Mouse (Mus musculus): ENCODE results near the gene Fam213b. TPM values are rescaled to one million over a fixed set of nuclear protein-coding genes. Genes with fewer than 3 reads are reported as not detected.
A peak's percentile ranks its signal among the peaks of the same experiment; 100 is the strongest.

Gene Fam213b
- polyA plus RNA-seq, 1 experiment: 38.2 TPM

DNA sequence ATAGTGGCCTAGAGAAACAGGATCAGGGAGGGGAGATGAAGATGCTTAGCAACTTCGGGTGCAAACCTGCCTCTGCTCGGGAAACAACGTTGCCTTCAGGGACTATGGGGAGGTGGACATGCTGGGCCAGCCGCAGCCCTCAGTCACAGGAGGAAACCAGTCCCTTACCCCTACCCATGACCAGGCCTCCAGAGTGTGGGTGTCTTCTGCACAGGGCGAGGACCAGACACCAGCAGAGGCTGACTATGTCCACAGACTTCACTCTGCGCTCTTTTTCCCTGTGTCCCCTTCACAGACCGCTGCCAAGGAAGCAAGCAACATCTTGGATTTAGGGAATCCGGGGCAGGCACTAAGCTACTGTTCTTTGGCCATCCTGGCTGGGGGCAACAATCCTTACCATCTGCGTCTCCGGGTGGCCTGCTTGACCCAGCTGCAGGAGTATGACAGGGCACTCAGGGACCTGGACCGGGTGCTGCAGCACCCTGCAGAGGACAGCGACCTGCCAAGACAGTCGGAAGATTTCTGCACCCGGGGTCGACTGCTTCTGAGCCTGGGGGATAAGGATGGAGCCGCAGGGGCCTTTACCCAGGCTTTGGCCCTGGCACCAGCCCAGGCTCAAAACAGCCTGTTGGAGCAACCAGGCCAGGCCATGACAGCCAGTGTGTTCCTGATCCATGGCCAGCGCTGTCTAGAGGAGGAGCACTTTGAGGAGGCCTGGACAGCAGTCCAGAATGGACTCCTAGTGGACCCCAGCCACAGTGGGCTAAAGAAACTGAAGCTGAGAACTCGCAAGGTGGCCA is 33.8 kb downstream of the Fam213b start:
- TF ChIP-seq CTCF (IDR thresholded peaks at IDR 0.05; ENCODE audit: low read depth, low read length) (no peak), POLR2A (IDR thresholded peaks at IDR 0.05; ENCODE audit: borderline replicate concordance, low read depth, low read length) (no peak)
- Histone ChIP-seq H3K4me1 (ENCODE audit: control insufficient read depth, insufficient read depth, low read length) (peaks cover 6% of the 10 kb centered on the region), H3K27ac (ENCODE audit: insufficient read depth, low read depth, low read length) (no peak overlapping the region), H3K4me3 (ENCODE audit: insufficient read depth, low read length) (no peak overlapping the region)

DNA sequence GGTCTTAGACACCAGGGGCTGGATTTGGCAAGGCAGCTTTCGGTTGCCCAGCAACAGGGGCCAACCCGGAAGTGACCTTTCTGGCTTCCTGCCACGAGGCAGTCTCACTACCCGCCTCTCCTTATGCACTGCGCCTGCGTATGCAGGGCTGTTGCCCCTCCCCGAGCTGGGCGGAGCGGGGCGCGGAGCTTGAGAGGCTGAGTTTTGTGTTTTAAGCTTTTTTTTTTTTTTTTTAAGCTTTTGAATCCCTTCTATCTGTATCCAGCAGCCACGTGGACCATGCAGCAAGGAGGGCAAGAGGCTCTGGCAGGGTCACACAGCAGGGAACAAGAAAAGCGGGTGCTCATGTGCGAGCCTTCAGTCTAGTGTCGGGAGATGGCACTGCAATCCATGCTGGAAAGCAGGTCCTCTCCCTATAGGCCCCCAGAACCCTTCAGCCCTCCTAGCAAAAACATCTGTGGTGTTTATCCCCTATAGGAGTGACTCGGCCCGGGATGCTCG is 34.6 kb downstream of the Fam213b start:
- Histone ChIP-seq H3K27ac (ENCODE audit: insufficient read depth, low read depth, low read length) (no peak overlapping the region), H3K4me3 (ENCODE audit: insufficient read depth, low read length) (peak overlapping the region; percentile 41), H3K4me1 (ENCODE audit: control insufficient read depth, insufficient read depth, low read length) (peaks cover 6% of the 10 kb centered on the region)
- no peak for TF ChIP-seq POLR2A (IDR thresholded peaks at IDR 0.05; ENCODE audit: borderline replicate concordance, low read depth, low read length)
- no peak for TF ChIP-seq CTCF (IDR thresholded peaks at IDR 0.05; ENCODE audit: low read depth, low read length)

DNA sequence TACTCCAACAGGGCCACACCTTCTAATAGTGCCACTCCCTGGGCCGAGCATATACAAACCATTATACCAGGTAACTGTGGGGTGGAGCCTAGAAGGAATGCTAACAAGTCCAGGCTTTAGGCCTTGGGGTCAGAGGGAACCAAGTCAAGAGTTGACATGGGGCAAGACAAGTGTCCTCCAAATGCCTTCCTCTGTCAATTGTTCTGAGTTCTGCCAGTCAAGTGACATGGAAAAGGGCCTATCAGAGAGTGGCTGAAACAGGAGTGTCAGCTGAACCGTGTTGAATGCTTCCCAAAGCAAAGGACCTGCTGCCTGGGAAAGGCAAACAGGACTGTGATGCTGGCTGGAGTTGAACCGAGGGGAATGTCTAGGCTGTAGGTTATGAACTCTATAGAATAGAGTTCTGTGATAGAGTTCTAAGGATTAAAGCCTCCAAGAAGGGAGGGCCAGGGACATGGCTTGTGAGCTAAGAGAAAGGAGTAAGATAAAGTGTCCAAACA is 35.4 kb downstream of the Fam213b start:
- no peak for TF ChIP-seq POLR2A (IDR thresholded peaks at IDR 0.05; ENCODE audit: borderline replicate concordance, low read depth, low read length)
- no peak for TF ChIP-seq CTCF (IDR thresholded peaks at IDR 0.05; ENCODE audit: low read depth, low read length)
- Histone ChIP-seq H3K4me3 (ENCODE audit: insufficient read depth, low read length) (no peak overlapping the region), H3K27ac (ENCODE audit: insufficient read depth, low read depth, low read length) (no peak overlapping the region), H3K4me1 (ENCODE audit: control insufficient read depth, insufficient read depth, low read length) (peaks cover 6% of the 10 kb centered on the region)

DNA sequence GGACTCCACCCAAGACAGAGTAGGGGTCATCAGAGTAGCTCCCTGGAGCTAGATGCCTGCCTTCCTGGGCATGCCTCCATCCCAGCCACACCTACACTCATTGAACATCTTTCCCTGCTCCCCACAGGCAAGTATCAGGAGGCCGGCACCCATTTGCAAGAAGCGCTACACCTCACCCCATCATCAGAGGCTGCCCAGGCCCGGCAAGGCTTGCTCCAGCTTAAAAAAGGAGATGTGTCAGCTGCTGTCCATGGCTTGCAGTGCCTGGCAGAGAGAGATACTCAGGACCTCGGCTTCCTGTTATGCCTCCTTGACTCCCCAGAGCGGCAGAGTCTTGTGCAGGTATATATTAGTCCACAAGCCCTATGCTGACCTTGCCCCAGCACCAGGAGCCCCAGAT is 37.0 kb downstream of the Fam213b start:
- TF ChIP-seq CTCF (IDR thresholded peaks at IDR 0.05; ENCODE audit: low read depth, low read length) (no peak), POLR2A (IDR thresholded peaks at IDR 0.05; ENCODE audit: borderline replicate concordance, low read depth, low read length) (no peak)

DNA sequence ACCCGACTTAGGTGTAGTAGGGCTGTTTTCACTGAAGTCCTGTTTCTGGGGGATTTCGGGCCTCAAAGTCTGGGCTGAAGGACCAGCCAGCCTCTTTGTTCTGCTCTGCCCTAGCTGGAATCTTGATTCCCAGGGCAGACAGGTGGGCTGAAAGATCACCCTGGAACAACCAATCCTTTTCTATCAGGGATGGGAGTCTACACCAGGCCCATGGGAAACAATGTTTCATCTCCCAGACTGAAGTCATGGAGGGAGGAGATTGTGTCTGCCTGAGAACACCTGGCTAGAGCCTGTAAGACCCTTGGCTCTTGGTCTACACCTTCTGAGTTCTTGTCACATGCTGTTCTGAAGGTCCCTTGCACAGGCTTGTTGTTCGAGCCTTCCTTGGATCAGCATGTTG is 40.3 kb downstream of the Fam213b start:
- Histone ChIP-seq H3K4me3 (ENCODE audit: insufficient read depth, low read length) (no peak overlapping the region), H3K4me1 (ENCODE audit: control insufficient read depth, insufficient read depth, low read length) (no peaks in the 10 kb centered on the region), H3K27ac (ENCODE audit: insufficient read depth, low read depth, low read length) (no peak overlapping the region)
- TF ChIP-seq POLR2A (IDR thresholded peaks at IDR 0.05; ENCODE audit: borderline replicate concordance, low read depth, low read length) (no peak), CTCF (IDR thresholded peaks at IDR 0.05; ENCODE audit: low read depth, low read length) (no peak)

More for the DNA sequence above, 37.0 kb downstream of the Fam213b start:
- peaks cover 6% of the 10 kb centered on the region for H3K4me1 ChIP-seq (ENCODE audit: control insufficient read depth, insufficient read depth, low read length)
- H3K27ac ChIP-seq (ENCODE audit: insufficient read depth, low read depth, low read length): no peak overlapping the region
- no peak overlapping the region for H3K4me3 ChIP-seq (ENCODE audit: insufficient read depth, low read length)

DNA sequence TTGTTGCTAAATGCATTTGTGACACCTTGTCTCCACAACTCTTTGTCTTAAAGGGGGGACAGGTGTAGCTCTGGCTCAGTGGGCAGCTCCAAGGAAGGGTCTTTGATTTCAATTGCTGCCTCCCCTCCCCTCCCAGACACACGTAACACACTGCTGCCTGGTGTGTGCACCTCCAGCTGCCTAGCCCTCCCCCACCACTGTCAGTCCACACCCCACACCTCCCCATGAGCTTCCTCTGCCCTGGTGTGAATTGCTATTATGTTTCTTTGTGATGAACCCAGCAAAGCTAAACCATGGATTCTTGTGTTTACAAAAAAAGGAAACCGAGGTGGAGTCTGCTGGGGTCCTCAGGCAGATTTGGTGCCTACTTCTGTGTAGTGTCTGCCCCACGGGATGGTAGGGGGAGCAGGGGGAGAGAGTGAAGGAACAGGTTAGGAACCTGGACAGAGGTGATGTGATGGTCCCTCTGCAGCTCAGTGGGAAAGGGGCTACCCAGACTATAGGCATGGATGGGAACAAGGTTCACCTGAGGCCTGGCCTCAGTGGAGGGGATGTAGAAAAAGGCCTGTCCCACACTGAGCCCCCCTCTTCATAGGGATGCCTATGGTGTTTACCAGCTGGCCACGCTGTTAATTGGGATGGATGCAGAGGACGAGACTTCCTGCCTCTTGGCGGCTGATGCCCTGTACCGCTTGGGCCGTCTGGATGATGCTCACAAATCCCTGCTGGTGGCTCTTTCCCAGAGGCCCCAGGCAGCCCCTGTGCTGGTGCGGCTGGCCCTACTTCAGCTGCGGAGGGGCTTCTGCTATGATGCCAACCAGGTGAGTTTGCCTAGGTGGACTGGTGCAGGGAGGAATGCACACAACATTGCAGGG is 41.3 kb downstream of the Fam213b start:
- Histone ChIP-seq H3K27ac (ENCODE audit: insufficient read depth, low read depth, low read length) (no peak overlapping the region), H3K4me3 (ENCODE audit: insufficient read depth, low read length) (no peak overlapping the region), H3K4me1 (ENCODE audit: control insufficient read depth, insufficient read depth, low read length) (no peaks in the 10 kb centered on the region)
- TF ChIP-seq CTCF (IDR thresholded peaks at IDR 0.05; ENCODE audit: low read depth, low read length) (no peak), POLR2A (IDR thresholded peaks at IDR 0.05; ENCODE audit: borderline replicate concordance, low read depth, low read length) (no peak)

DNA sequence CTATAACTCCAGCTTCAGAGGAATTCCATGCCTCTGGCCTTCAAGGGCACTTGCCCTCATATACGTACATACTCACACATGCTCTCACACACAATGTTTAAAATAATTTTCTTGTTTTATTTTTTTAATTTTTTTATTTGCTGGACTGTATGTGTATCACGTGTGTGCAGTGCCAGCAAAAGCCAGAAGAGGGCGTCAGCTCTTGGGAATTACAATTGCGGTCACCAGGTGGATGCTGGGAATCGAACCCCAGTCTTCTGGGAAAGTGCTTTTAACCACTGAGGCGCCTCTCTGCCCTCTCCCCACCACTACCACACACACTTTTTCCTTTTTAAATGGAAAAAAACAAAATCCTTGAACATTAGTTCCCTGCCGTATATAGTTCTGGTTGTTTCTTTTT is 42.1 kb downstream of the Fam213b start:
- Histone ChIP-seq H3K27ac (ENCODE audit: insufficient read depth, low read depth, low read length) (no peak overlapping the region), H3K4me1 (ENCODE audit: control insufficient read depth, insufficient read depth, low read length) (no peaks in the 10 kb centered on the region), H3K4me3 (ENCODE audit: insufficient read depth, low read length) (no peak overlapping the region)
- no peak for TF ChIP-seq POLR2A (IDR thresholded peaks at IDR 0.05; ENCODE audit: borderline replicate concordance, low read depth, low read length)
- no peak for TF ChIP-seq CTCF (IDR thresholded peaks at IDR 0.05; ENCODE audit: low read depth, low read length)

- no peak overlapping the region for H3K27ac ChIP-seq (ENCODE audit: insufficient read depth, low read depth, low read length)
- H3K4me3 ChIP-seq (ENCODE audit: insufficient read depth, low read length): peak overlapping the region; percentile 48
- TF ChIP-seq CTCF (IDR thresholded peaks at IDR 0.05; ENCODE audit: low read depth, low read length) (no peak), POLR2A (IDR thresholded peaks at IDR 0.05; ENCODE audit: borderline replicate concordance, low read depth, low read length) (no peak)
- H3K4me1 ChIP-seq (ENCODE audit: control insufficient read depth, insufficient read depth, low read length): no peaks in the 10 kb centered on the region
These were observed 42.5 kb downstream of the Fam213b start for GRCm38 (mm10) chr4:154856480-154856837.

DNA sequence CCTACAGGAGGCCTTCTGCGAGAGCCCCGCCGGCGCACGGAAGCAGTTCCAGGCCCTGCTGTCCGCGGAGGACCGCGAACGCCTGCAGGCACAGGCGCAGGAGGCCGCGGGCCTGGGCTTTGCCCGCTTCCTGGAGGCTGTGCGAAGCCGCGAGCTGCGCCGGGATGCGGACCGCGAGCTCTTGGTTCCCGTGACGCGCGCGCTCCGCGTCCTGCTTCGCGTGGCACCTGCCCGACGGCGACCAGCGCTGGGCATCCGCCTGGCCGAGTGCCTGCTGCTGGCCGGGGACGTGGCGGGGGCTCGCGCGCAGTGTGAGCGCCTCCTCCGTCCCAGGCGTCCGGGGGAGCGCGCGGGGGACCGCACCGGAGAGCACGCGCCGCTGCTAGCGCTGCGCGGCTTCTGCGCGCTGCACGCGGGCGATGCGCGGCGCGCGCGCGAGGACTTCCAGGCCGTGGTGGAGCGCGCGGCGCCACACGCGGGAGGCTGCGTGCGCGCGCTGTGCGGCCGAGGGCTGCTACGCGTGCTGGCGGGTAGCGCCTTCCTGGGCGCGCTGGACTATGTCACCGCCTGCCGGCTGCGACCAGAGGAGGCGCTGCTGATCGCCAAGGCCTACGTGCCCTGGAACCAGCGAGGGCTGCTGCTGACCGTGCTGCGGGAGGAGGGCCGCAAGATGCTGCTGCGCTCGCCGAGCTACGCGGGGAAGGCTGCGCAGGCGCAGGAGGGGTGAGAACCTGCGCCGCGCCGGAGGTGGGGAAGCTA is 43.0 kb downstream of the Fam213b start:
- Histone ChIP-seq H3K4me1 (ENCODE audit: control insufficient read depth, insufficient read depth, low read length) (no peaks in the 10 kb centered on the region), H3K4me3 (ENCODE audit: insufficient read depth, low read length) (peak overlapping the region; percentile 48), H3K27ac (ENCODE audit: insufficient read depth, low read depth, low read length) (no peak overlapping the region)
- TF ChIP-seq POLR2A (IDR thresholded peaks at IDR 0.05; ENCODE audit: borderline replicate concordance, low read depth, low read length) (no peak), CTCF (IDR thresholded peaks at IDR 0.05; ENCODE audit: low read depth, low read length) (no peak)
